Mouse (Mus musculus) heart, embryonic 13.5 days (tissue): ENCODE results near the gene Ccdc171. TPM values are rescaled to one million over a fixed set of nuclear protein-coding genes. Genes with fewer than 3 reads are reported as not detected.
A peak's percentile ranks its signal among the peaks of the same experiment; 100 is the strongest.
"Not testable (repeated sequence)": the region's sequence is repeated elsewhere in the genome, so short reads cannot be mapped to it uniquely, and the experiment has no call there.

ENCODE experiments used
- ATAC-seq: fragments of 200-750 bp; cut with Nextera tagmentation; 2 replicates; pipeline ENCODE4 v1.8.0; 2017; ENCODE audit warnings: moderate TSS enrichment; ENCODE audit not compliant: insufficient number of reproducible peaks, low FRiP score, low TSS enrichment; ENCODE audit errors: extremely low read depth
- H3K27ac ChIP-seq: fragments of 300-500 bp; sonication (generic); replicated peaks from 2 replicates; pipeline ENCODE4 v1.5.1; 2015; ENCODE audit warnings: moderate library complexity, mild to moderate bottlenecking, inconsistent platforms
- H3K27me3 ChIP-seq: fragments of 300-500 bp; sonication (generic); replicated peaks from 2 replicates; pipeline ENCODE4 v1.6.1; 2015; ENCODE audit warnings: mild to moderate bottlenecking, inconsistent platforms
- H3K36me3 ChIP-seq: fragments of 300-500 bp; sonication (generic); 2 replicates; pipeline ENCODE4 v1.6.1; 2015; ENCODE audit warnings: mild to moderate bottlenecking, inconsistent platforms
- H3K4me1 ChIP-seq: fragments of 300-500 bp; sonication (generic); 2 replicates; pipeline ENCODE4 v1.6.1; 2015; ENCODE audit warnings: inconsistent platforms
- H3K4me2 ChIP-seq: fragments of 300-500 bp; sonication (generic); 2 replicates; pipeline ENCODE4 v1.6.1; 2015; ENCODE audit warnings: inconsistent platforms, mild to moderate bottlenecking, moderate library complexity
- H3K4me3 ChIP-seq: fragments of 300-500 bp; sonication (generic); 2 replicates; pipeline ENCODE4 v1.5.1; 2015; ENCODE audit warnings: moderate library complexity, mild to moderate bottlenecking, inconsistent platforms
- H3K9ac ChIP-seq: fragments of 300-500 bp; sonication (generic); 2 replicates; pipeline ENCODE4 v1.6.1; 2015; ENCODE audit warnings: inconsistent platforms, mild to moderate bottlenecking, moderate library complexity
- H3K9me3 ChIP-seq: fragments of 300-500 bp; sonication (generic); 2 replicates; pipeline ENCODE4 v1.6.1; 2016; ENCODE audit warnings: inconsistent platforms
- WGBS: fragments of 180-500 bp; shearing (Covaris S2); methylation state at CpG from one replicate; pipeline ENCODE4 v1.1.7; 2015; ENCODE audit warnings: mixed read lengths; 5-methylcytosine and 5-hydroxymethylcytosine counted together
- polyA plus RNA-seq: library from polyadenylated mRNA; unstranded; fragments of >200 nt; fragmentation: Nextera tagmentation; extraction: Ambion mirVana; gene quantifications from 2 replicates; pipeline ENCODE4 v1.2.1, GENCODE M21; 2015

The Ccdc171 gene
- polyA plus RNA-seq, 1 experiment from 2014 or later = 2.3 TPM

- Histone ChIP-seq H3K36me3 (no peaks in the 10 kb centered on the region), H3K27me3 (no peaks in the 10 kb centered on the region), H3K9me3 (no peaks in the 10 kb centered on the region), H3K27ac (no peak overlapping the region), H3K4me1 (no peaks in the 10 kb centered on the region), H3K9ac (no peak overlapping the region), H3K4me3 (no peak overlapping the region), H3K4me2 (no peak overlapping the region)
- whole genome bisulfite sequencing = 54% methylated on average over 8 of the region's 8 CpGs
- no peak for ATAC-seq
Measured at GRCm38 (mm10) chr4:83511083-83511482, 14.3 kb upstream of the Ccdc171 start.

DNA sequence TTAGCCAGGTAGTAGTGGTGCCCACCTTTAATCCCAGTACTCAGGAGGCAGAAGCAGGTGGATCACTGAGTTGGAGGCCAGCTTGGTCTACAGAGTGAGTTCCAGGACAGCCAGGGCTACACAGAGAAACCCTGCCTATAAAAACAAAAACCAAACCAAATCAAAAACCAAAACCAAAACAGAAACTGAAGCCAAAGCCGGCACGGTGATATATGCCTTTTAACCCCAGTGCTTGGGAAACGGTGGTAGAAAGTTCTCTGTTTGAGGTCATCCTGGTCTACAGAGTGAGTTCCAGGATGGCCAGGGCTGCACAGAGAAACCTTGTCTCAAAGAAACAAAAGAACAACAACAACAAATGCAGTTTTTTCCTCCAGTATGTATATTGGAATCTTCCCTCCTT is 13.1 kb upstream of the Ccdc171 start:
- H3K4me2 ChIP-seq = no peak overlapping the region
- H3K9me3 ChIP-seq = no peaks in the 10 kb centered on the region
- 75% methylated on average over 3 of the region's 3 CpGs for WGBS
- H3K9ac ChIP-seq = no peak overlapping the region
- no peaks in the 10 kb centered on the region for H3K27me3 ChIP-seq
- ATAC-seq = no peak
- no peaks in the 10 kb centered on the region for H3K36me3 ChIP-seq
- no peak overlapping the region for H3K27ac ChIP-seq
- no peaks in the 10 kb centered on the region for H3K4me1 ChIP-seq
- no peak overlapping the region for H3K4me3 ChIP-seq

DNA sequence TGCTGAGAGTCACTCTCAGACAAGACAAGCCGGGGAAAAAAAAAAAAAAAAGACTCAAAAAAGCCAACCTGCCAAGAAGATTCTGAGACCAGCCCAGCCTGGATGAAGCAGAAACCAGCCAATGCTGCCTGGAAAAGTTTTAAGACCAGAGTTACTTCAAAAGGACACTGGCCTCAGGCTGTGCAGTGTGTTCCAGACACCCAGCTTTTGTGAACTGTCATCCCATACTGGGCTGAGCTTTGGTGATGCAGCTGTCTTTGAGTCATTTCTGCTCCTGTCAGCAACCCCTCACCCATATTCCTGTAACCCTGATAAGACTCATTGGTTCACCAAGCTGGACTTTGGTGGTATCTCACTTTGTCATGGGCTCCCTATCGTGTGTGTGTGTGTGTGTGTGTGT is 12.7 kb upstream of the Ccdc171 start:
- Histone ChIP-seq H3K27me3 (no peaks in the 10 kb centered on the region), H3K4me3 (no peak overlapping the region), H3K36me3 (no peaks in the 10 kb centered on the region), H3K4me2 (no peak overlapping the region), H3K4me1 (no peaks in the 10 kb centered on the region), H3K9ac (no peak overlapping the region), H3K9me3 (no peaks in the 10 kb centered on the region), H3K27ac (no peak overlapping the region)
- 29% methylated on average over 2 of the region's 2 CpGs for WGBS
- ATAC-seq = no peak

- 79% methylated on average over 1 of the region's 1 CpGs for WGBS
- no peak overlapping the region for H3K27ac ChIP-seq
- H3K9ac ChIP-seq = no peak overlapping the region
- no peak overlapping the region for H3K4me3 ChIP-seq
- no peaks in the 10 kb centered on the region for H3K27me3 ChIP-seq
- H3K4me1 ChIP-seq = no peaks in the 10 kb centered on the region
- H3K36me3 ChIP-seq = no peaks in the 10 kb centered on the region
- ATAC-seq = no peak
- H3K9me3 ChIP-seq = no peaks in the 10 kb centered on the region
- no peak overlapping the region for H3K4me2 ChIP-seq
Measured at GRCm38 (mm10) chr4:83514183-83514582, 11.2 kb upstream of the Ccdc171 start.

DNA sequence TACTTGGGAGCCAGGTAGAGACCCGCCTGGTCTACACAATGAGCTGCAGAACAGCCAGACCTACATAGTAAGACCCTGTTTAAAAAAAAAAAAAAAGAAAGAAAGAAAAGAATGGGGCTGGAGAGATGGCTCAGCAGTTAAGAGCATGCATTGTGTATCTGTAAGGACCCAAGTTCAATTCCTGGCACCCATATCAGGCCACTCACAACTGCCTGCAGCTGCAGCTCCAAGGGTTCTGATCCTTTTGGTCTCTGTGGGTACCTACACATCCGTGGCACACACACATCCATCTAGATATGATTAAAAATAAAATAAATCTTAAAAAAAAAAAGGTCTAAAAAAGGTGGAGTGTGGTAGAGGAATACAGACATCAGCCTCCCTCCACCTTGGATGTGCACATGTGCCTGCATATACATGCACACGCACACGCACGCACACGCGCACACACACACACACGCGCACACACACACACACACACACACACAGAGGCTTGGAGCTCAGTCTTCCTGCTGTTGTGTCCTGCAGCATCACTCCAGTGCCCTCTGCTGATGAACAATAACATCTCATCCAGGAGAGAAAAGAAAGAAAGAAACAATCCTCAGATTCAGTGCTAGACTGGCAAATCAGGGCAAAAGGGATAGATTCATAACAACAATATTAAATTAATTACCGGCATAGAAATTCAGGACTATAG is 10.2 kb upstream of the Ccdc171 start:
- Histone ChIP-seq H3K9ac (no peak overlapping the region), H3K4me1 (no peaks in the 10 kb centered on the region), H3K9me3 (no peaks in the 10 kb centered on the region), H3K27me3 (no peaks in the 10 kb centered on the region), H3K27ac (no peak overlapping the region), H3K36me3 (no peaks in the 10 kb centered on the region), H3K4me3 (no peak overlapping the region), H3K4me2 (no peak overlapping the region)
- no peak for ATAC-seq
- 75% methylated on average over 10 of the region's 10 CpGs for WGBS

- WGBS = 83% methylated on average over 5 of the region's 6 CpGs
- H3K4me3 ChIP-seq, H3K9me3 ChIP-seq, H3K36me3 ChIP-seq, H3K9ac ChIP-seq, H3K27ac ChIP-seq, H3K27me3 ChIP-seq, H3K4me1 ChIP-seq, ATAC-seq, H3K4me2 ChIP-seq: not testable (repeated sequence)
Measured at GRCm38 (mm10) chr4:83516144-83516543, 9.2 kb upstream of the Ccdc171 start.

GRCm38 (mm10) chr4:83519148-83519547 is 6.2 kb upstream of the Ccdc171 start:
- Histone ChIP-seq H3K4me1 (peaks cover 2% of the 10 kb centered on the region), H3K36me3 (no peaks in the 10 kb centered on the region), H3K27ac (no peak overlapping the region), H3K4me3 (no peak overlapping the region), H3K27me3 (no peaks in the 10 kb centered on the region), H3K9me3 (no peaks in the 10 kb centered on the region), H3K4me2 (no peak overlapping the region), H3K9ac (no peak overlapping the region)
- 82% methylated on average over 2 of the region's 2 CpGs for WGBS
- ATAC-seq = no peak

- no peak overlapping the region for H3K27ac ChIP-seq
- no peaks in the 10 kb centered on the region for H3K9me3 ChIP-seq
- H3K27me3 ChIP-seq = no peaks in the 10 kb centered on the region
- H3K4me1 ChIP-seq = peaks cover 8% of the 10 kb centered on the region
- ATAC-seq = no peak
- H3K36me3 ChIP-seq = no peaks in the 10 kb centered on the region
- H3K4me2 ChIP-seq = no peak overlapping the region
- no peak overlapping the region for H3K9ac ChIP-seq
- no peak overlapping the region for H3K4me3 ChIP-seq
Measured at GRCm38 (mm10) chr4:83519807-83520206, 5.5 kb upstream of the Ccdc171 start.

GRCm38 (mm10) chr4:83520308-83520707 is 5.0 kb upstream of the Ccdc171 start:
- Histone ChIP-seq H3K27ac (no peak overlapping the region), H3K36me3 (no peaks in the 10 kb centered on the region), H3K4me3 (no peak overlapping the region), H3K27me3 (no peaks in the 10 kb centered on the region), H3K4me2 (no peak overlapping the region), H3K9ac (no peak overlapping the region), H3K9me3 (no peaks in the 10 kb centered on the region), H3K4me1 (peaks cover 8% of the 10 kb centered on the region)
- 78% methylated on average over 4 of the region's 4 CpGs for WGBS
- ATAC-seq = no peak

- no peak overlapping the region for H3K9ac ChIP-seq
- WGBS = 52% methylated on average over 5 of the region's 5 CpGs
- H3K36me3 ChIP-seq = no peaks in the 10 kb centered on the region
- ATAC-seq = no peak
- H3K27ac ChIP-seq = no peak overlapping the region
- H3K4me1 ChIP-seq = peaks cover 12% of the 10 kb centered on the region
- H3K4me3 ChIP-seq = no peak overlapping the region
- no peaks in the 10 kb centered on the region for H3K27me3 ChIP-seq
- no peaks in the 10 kb centered on the region for H3K9me3 ChIP-seq
- H3K4me2 ChIP-seq = no peak overlapping the region
Measured at GRCm38 (mm10) chr4:83522066-83522465, 3.3 kb upstream of the Ccdc171 start.

GRCm38 (mm10) chr4:83524456-83524842 is 896 bp upstream of the Ccdc171 start:
- Histone ChIP-seq H3K4me1 (peaks cover 12% of the 10 kb centered on the region), H3K27me3 (no peaks in the 10 kb centered on the region), H3K27ac (peak overlapping the region; percentile 95), H3K36me3 (no peaks in the 10 kb centered on the region), H3K4me3 (peak overlapping the region; percentile 72), H3K9ac (peak overlapping the region; percentile 94), H3K4me2 (peak overlapping the region; percentile 83), H3K9me3 (peaks cover 4% of the 10 kb centered on the region; the same call in 1 of the 2 replicates)
- 9% methylated on average over 6 of the region's 6 CpGs for WGBS
- no peak for ATAC-seq

DNA sequence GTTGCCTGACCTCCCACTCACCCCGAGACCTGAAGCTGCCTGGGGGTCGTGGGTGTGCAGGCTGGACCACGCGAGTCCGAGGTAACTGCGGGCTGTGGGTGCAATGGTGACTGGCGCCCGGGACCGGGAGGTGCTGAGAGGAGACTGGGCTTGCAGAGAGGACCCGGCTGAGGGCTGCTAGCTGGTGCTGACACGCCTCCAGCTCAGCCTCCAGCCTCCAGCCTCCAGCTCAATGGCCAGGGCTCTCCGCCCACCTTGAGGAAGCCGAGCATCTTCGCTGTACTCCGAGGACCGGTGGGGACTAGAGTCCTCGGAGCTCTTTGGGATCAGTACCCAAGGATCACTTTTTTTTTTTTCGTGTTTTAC is 328 bp downstream of the Ccdc171 start:
- Histone ChIP-seq H3K4me2 (peak overlapping the region; percentile 83), H3K36me3 (no peaks in the 10 kb centered on the region), H3K4me1 (peaks cover 12% of the 10 kb centered on the region), H3K4me3 (peak overlapping the region; percentile 72), H3K27ac (peak overlapping the region; percentile 77), H3K9me3 (peaks cover 4% of the 10 kb centered on the region; the same call in 1 of the 2 replicates), H3K27me3 (no peaks in the 10 kb centered on the region), H3K9ac (peak overlapping the region; percentile 81)
- peak; percentile 70 for ATAC-seq
- WGBS = under 1% methylated on average over 18 of the region's 18 CpGs
